Mouse (Mus musculus) frontal cortex, adult (tissue): ENCODE results near the gene AW551984.
A peak's percentile ranks its signal among the peaks of the same experiment; 100 is the strongest.

Experiments
- ATAC-seq: cut with Nextera tagmentation; 2 replicates; pipeline ENCODE4 v1.9.2; 2017; ENCODE audit warnings: mild to moderate bottlenecking, moderate library complexity, mixed read lengths; ENCODE audit not compliant: low TSS enrichment

Gene AW551984

DNA sequence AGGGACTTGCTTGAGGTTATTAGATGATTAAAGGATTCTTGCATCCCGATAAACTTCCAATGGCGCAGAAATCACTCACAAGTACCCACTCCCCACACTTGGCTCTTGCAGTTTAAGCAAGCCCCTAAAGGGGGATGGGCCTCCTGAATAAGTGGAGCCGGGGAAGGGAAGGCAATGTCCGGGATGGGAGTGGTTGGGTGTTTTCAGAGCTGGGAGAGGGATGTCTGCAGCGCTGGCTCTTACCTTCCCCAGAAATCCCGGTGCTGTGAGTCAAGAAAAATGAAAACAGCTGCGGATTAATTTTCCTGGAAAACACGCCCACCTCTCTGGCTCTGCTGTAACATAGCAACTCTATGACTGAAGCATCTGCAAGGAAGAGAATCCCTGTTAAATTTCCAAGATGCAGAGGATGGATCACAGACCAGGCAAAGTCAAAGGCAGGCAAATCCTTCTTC, at the start of gene AW551984:
Gene AW551984, minus strand, starts transcription at position 405 of the 455 bp plus-strand sequence.
- ATAC-seq = no peak

- ATAC-seq = no peak
Measured at GRCm38 (mm10) chr9:39647382-39647781, 43.2 kb upstream of the AW551984 start.

GRCm38 (mm10) chr9:39644785-39645184, 40.6 kb upstream of the AW551984 start, which contains the start of gene Olfr961:
Gene Olfr961 (plus strand): TSS chr9:39645085.
- ATAC-seq = no peak

- ATAC-seq = 0 out of 2 replicates have a peak, but pooled peaks have one; percentile 57
Measured at GRCm38 (mm10) chr9:39633913-39634594, 29.9 kb upstream of the AW551984 start.

DNA sequence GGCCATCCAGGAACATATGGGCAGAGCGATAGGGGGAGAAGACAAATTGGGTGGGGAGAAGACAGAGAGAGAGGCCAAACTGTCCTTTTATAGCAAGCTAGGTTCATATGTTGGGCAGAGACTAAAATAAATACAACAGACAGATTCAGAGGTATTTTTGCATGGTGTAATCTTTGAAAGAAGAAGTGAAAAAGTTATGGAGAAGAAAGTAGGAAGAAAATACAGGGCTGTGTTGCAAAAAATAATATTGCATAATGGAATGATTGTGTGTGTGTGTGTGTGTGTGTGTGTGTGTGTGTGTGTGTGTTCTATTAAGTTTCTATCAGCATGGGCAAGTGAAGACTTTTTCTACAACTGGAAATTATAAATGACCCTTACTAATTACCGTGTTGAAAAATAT, 24.9 kb upstream of the AW551984 start:
- ATAC-seq = no peak

DNA sequence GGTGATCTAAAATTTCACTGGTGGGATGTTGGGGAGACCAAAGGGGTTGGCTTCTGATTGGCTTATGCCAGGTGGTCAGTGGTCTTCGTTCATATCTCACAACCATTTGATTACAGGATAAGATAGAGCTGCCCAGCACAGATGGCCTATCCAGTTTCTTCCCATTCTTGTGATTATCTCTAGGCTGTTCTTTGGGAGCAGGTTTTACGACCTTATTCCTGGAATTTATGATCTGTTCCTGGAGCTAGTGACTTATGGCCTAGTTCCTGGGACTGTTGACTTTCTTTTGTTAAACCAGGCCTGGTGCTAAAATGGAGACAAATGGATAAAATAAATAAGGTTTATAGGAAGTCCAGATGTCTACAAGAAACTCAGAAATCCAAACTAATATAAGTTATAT, 20.5 kb upstream of the AW551984 start:
- no peak for ATAC-seq

DNA sequence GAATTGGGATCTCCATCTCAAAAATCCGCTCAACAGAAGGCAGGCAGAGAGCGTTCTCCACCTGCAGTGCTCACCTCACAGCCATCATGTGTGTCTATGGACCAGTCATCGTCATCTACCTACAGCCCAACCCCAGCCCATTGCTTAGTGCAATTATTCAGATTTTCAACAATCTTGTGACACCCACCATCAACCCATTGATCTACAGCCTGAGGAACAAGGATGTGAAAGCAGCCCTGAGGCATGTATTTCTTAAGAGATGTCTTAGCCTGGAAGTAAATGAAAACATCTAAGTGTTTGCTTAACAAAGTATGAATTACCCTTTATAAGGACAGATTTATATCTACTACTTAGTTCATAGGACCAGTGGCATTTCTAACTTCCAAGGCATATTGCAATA, 19.6 kb upstream of the AW551984 start:
- ATAC-seq = no peak

- ATAC-seq = no peak
Measured at GRCm38 (mm10) chr9:39621073-39621472, 16.9 kb upstream of the AW551984 start, which contains the start of gene Olfr960. Gene Olfr960 (plus strand): TSS chr9:39621373.

GRCm38 (mm10) chr9:39611953-39612352, 7.8 kb upstream of the AW551984 start:
- peak; percentile 77; the same call in 1 of the 2 replicates for ATAC-seq

DNA sequence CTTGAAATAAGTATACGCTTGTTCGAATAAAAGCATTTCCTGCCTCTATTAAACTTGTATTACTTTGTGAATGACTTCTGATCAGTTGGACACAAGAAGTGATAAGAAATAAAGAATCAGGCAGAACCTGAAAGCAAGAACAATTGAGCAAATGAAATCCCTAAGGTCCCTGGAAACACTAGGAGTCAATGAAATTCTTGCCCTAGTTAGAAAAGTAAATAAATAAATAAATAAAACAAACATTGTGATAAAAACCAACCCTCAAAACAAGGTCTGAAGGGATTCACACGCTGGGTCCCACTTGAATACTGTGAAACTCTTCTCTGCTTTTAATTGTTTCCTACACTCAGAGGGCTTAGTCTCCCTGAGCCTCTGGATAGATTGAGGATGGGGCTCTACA, 6.2 kb upstream of the AW551984 start, which contains the start of gene Olfr148:
Gene Olfr148, plus strand, starts transcription at position 301 of the 400 bp plus-strand sequence.
- ATAC-seq = no peak

DNA sequence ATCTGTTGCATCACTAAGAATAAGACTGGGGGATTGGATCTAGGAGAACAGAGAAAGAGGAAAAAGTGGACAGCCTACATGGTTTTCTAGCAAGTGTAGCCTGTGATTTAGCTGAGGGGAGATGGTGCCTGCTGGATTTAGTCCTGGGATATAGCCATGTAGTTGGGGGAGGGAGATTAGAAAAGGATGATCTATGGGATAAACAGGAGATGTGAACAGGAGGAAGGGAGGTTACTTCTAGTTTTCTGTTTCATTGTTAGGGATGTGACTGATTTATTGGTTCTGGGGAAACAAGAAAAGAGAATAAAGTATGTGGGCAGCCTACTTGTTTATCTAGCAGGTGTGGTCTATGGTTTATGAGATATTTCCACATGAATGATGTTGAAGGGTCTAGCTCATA, 4.3 kb upstream of the AW551984 start:
- no peak for ATAC-seq

GRCm38 (mm10) chr9:39603333-39603845, 814 bp downstream of the AW551984 start:
- ATAC-seq = no peak

DNA sequence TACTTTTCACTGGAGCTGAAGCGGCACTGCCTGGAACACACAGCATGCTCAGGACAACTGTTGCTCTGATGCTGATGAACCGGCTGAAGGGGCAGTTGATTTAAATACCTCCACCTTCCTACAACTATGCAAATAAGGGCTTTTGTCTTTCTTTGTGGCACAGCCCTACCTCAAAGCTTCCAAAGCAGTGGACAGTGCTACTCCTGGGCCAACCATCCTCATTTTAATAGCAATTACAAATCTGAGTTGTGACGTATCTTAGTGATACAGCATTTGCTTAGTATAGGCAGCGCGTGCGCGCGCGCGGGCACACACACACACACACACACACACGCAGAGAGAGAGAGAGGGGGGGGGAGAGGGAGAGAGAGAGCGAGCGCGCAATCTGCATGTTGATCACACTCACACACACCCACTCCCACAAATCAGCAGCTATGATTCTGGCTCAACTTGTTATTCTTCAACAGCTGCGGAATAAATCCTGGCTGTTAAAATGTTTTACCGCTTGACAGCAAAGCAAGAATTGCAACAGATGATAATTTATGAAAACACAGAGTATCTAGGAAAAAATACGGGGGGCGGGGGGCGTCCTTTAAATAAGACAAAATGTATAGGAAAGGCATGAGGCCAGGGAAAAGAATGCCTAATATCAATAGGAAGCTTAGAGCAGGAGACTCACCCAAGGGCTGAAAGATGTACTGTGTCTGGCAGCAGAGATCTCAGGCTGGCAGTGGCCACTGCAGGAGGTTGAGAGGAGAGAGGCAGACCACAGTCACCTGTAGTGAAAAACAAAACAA, 1.5 kb downstream of the AW551984 start:
- peak; percentile 65 for ATAC-seq

- ATAC-seq = no peak
Measured at GRCm38 (mm10) chr9:39577050-39577449, 27.2 kb downstream of the AW551984 start.

DNA sequence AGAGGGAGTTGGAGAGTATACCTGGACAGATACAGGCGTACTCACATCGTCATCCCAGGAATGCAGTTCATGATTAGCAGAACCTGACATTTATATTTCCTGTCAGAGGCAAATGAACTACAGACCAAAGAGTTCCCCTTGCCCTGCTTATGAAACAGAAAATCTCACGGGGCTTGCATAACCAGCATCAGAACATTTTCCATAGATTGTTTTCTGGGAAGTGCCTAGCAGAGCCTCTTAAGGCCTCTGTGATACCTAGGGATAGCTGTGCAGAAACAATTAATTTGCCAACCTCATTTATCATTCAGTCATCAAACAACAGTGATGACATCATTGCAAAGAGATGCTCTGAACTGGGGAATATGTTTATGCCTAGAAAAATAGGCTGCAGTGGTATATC, 28.7 kb downstream of the AW551984 start, which contains the start of gene Olfr959:
Gene Olfr959, minus strand, starts transcription at position 101 of the 400 bp plus-strand sequence.
- no peak for ATAC-seq

- ATAC-seq = peak; percentile 34; the same call in 1 of the 2 replicates
Measured at GRCm38 (mm10) chr9:39558349-39558647, 45.9 kb downstream of the AW551984 start.

DNA sequence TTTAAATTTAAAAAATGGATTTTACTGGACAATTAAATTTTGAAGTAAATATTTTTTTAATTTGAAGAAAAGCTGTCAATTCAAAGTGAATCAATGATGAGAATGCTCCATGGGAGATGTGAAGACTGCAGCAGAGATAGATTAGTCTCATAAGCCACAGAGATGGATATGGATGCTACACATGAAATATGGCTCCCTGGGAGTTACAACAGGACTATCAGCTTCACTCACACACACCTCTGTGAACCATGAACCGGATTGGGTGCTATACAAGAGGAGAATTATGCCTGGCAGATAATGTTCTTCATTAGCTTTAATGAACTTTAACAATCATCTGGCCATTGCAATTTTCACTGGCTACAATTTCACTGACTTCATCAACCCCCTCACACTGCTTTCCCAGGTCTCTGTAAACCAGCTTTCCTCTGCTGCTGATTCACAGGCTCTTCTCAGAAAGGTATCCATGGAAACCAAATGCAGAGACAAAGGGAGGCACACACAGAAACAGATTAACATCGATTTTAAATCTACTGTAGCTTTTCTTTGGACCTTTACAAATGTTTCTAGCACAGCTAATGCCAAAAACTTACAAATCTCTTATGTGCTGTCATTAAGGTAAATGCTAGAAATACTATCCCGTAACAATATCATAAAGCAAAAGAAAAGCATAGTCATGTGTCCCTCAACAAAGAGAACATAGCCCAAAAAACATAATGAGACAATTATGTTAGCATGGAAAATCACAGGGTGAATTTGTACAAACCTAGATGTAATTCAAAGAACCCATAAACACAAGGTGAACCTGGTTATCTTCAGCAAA, 46.5 kb downstream of the AW551984 start:
- ATAC-seq = peak; percentile 99

- ATAC-seq = no peak
Measured at GRCm38 (mm10) chr9:39553946-39554345, 50.3 kb downstream of the AW551984 start, which contains the start of gene Olfr958. Gene Olfr958 (minus strand): TSS chr9:39554054.

DNA sequence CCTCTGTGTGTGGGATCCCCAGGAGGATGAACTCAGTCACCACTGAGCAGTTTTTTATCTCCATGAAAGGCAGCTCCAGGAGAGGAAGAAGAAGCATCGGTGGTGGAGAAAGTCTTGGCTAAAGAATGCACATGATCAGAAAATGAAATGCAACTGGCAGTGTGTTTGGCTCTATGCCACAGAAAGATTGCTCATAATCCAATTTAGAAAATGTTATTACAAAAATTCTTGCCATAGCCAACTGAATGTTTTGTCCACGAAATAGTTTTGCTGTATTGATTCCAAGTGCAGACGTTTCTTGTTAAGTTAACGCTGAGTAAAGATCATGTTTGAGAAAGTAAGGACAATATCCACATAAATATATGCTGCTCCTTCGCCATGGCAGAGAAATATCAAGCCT, 53.4 kb downstream of the AW551984 start:
- ATAC-seq = no peak
